Mouse (Mus musculus) neural tube, embryonic 13.5 days (tissue): ENCODE measurements around the gene Eme2. TPM values are rescaled to one million over a fixed set of nuclear protein-coding genes. Genes with fewer than 3 reads are reported as not detected.

ENCODE experiments used
- ATAC-seq: fragments of 200-750 bp; cut with Nextera tagmentation; 2 replicates; pipeline ENCODE4 v1.8.0; 2017; ENCODE audit warnings: low read depth, mild to moderate bottlenecking, moderate TSS enrichment, moderate library complexity
- H3K27ac ChIP-seq: fragments of 300-500 bp; sonication (generic); replicated peaks from 2 replicates; pipeline ENCODE4 v1.5.1; 2015; ENCODE audit warnings: moderate library complexity, mild to moderate bottlenecking, inconsistent platforms
- H3K27me3 ChIP-seq: fragments of 300-500 bp; sonication (generic); 2 replicates; pipeline ENCODE4 v1.6.1; 2015; ENCODE audit warnings: mild to moderate bottlenecking, inconsistent platforms
- H3K36me3 ChIP-seq: fragments of 300-500 bp; sonication (generic); 2 replicates; pipeline ENCODE4 v1.6.1; 2015; ENCODE audit warnings: mild to moderate bottlenecking, inconsistent platforms
- H3K4me1 ChIP-seq: fragments of 300-500 bp; sonication (generic); replicated peaks from 2 replicates; pipeline ENCODE4 v1.6.1; 2015; ENCODE audit warnings: inconsistent platforms
- H3K4me2 ChIP-seq: fragments of 300-500 bp; sonication (generic); 2 replicates; pipeline ENCODE4 v1.6.1; 2015; ENCODE audit warnings: inconsistent platforms, mild to moderate bottlenecking, moderate library complexity
- H3K4me3 ChIP-seq: fragments of 300-500 bp; sonication (generic); 2 replicates; pipeline ENCODE4 v1.5.1; 2015; ENCODE audit warnings: mild to moderate bottlenecking, inconsistent platforms
- H3K9ac ChIP-seq: fragments of 300-500 bp; sonication (generic); 2 replicates; pipeline ENCODE4 v1.6.1; 2015; ENCODE audit warnings: moderate library complexity, mild to moderate bottlenecking, inconsistent platforms
- H3K9me3 ChIP-seq: fragments of 300-500 bp; sonication (generic); 2 replicates; pipeline ENCODE4 v1.6.1; 2016; ENCODE audit warnings: inconsistent platforms
- WGBS: fragments of 180-500 bp; shearing (Covaris S2); methylation state at CpG from one replicate; pipeline ENCODE4 v1.1.7; 2015; 5-methylcytosine and 5-hydroxymethylcytosine counted together
- polyA plus RNA-seq: library from polyadenylated mRNA; unstranded; fragments of >200 nt; fragmentation: Nextera tagmentation; extraction: Ambion mirVana; gene quantifications from 2 replicates; pipeline ENCODE4 v1.2.1, GENCODE M21; 2015

Gene Eme2
- polyA plus RNA-seq, 1 experiment from 2014 or later = 36.3 TPM

DNA sequence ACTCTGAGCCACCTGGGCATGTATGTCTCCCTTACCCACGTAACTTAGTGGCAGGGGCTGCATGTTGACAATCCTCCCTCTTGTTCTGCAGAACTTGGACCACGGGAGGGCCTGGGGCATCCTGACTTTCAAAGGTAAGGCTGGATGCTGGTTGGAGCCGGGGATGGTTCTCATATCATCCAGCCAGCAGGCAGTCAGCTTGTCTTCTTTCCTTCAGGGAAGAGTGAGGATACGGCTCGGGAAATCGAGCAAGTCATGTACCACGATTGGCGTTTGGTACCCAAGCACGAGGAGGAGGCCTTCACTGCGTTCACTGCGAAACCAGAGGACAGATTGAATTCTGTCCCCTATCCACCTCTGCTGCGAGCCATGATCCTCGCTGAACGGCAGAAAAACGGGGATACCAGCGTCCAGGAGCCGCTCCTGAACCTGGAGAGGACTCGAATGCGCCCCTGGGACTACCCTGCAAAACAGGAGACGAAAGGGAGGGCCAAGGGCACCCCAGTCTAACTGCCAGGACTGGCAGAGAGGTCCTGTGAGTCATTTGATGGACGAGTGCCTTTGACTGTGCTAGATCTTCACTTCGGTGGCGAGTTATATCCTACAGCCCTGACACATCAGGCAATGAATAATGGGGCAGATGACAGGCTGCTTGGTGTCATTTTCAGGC is 819 bp upstream of the Eme2 start:
- H3K9ac ChIP-seq = peak overlapping the region; percentile 95
- peak overlapping the region; percentile 100 for H3K4me2 ChIP-seq
- peak overlapping the region; percentile 88 for H3K27ac ChIP-seq
- peaks cover 52% of the 10 kb centered on the region for H3K4me1 ChIP-seq
- ATAC-seq = 0 out of 2 replicates have a peak, but pooled peaks have one; percentile 10
- WGBS = 8% methylated on average over 23 of the region's 23 CpGs
- no peaks in the 10 kb centered on the region for H3K9me3 ChIP-seq
- no peaks in the 10 kb centered on the region for H3K27me3 ChIP-seq
- H3K4me3 ChIP-seq = peak overlapping the region; percentile 85
- peaks cover 67% of the 10 kb centered on the region for H3K36me3 ChIP-seq

GRCm38 (mm10) chr17:24894061-24894994 is 559 bp downstream of the Eme2 start:
- WGBS = 12% methylated on average over 31 of the region's 31 CpGs
- peaks cover 52% of the 10 kb centered on the region for H3K4me1 ChIP-seq
- peak; percentile 17; the same call in 1 of the 2 replicates for ATAC-seq

DNA sequence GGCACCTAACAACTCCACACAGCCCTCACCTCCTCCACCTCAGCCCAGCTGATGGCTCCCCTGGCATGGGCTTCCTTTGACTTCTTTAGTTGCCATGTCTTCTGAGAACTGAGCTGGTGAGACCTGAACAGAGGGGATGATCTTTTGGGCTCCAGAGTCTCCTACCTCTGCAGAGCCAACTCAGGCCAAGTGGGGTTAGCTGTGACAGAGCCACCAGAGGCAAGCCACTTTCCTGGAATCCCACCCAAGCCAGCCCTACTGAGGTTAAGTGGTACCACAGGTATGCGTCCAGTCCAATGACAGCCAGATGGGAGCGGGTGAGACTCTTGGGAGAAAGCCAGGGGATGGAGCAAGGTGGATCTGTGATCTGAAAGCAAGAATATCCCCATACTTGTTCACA is 1.6 kb downstream of the Eme2 start:
- Histone ChIP-seq H3K36me3 (peaks cover 62% of the 10 kb centered on the region), H3K4me3 (0 out of 2 replicates have a peak overlapping the region, but pooled peaks have one; percentile 85)

More at GRCm38 (mm10) chr17:24894061-24894994, 559 bp downstream of the Eme2 start:
- Histone ChIP-seq H3K9me3 (no peaks in the 10 kb centered on the region), H3K36me3 (peaks cover 67% of the 10 kb centered on the region), H3K27ac (peak overlapping the region; percentile 88), H3K27me3 (no peaks in the 10 kb centered on the region), H3K9ac (peak overlapping the region; percentile 95), H3K4me2 (peak overlapping the region; percentile 100), H3K4me3 (peak overlapping the region; percentile 85)

GRCm38 (mm10) chr17:24892785-24893184 is 2.1 kb downstream of the Eme2 start:
- peaks cover 57% of the 10 kb centered on the region for H3K36me3 ChIP-seq

More for the DNA sequence above, 1.6 kb downstream of the Eme2 start:
- Histone ChIP-seq H3K4me2 (peak overlapping the region; percentile 100; the same call in 1 of the 2 replicates), H3K27me3 (no peaks in the 10 kb centered on the region), H3K9me3 (no peaks in the 10 kb centered on the region), H3K27ac (no peak overlapping the region), H3K4me1 (peaks cover 54% of the 10 kb centered on the region), H3K9ac (no peak overlapping the region)
- no peak for ATAC-seq
- 94% methylated on average over 2 of the region's 2 CpGs for WGBS

GRCm38 (mm10) chr17:24891321-24891720 is 3.6 kb downstream of the Eme2 start:
- no peaks in the 10 kb centered on the region for H3K27me3 ChIP-seq
- no peak overlapping the region for H3K4me3 ChIP-seq
- H3K4me1 ChIP-seq = peaks cover 49% of the 10 kb centered on the region
- 89% methylated on average over 13 of the region's 13 CpGs for WGBS
- ATAC-seq = no peak
- no peak overlapping the region for H3K27ac ChIP-seq
- no peaks in the 10 kb centered on the region for H3K9me3 ChIP-seq
- no peak overlapping the region for H3K4me2 ChIP-seq
- H3K36me3 ChIP-seq = peaks cover 49% of the 10 kb centered on the region
- H3K9ac ChIP-seq = no peak overlapping the region

More at GRCm38 (mm10) chr17:24892785-24893184, 2.1 kb downstream of the Eme2 start:
- no peak for ATAC-seq
- Histone ChIP-seq H3K9me3 (no peaks in the 10 kb centered on the region), H3K4me2 (no peak overlapping the region), H3K9ac (no peak overlapping the region), H3K27me3 (no peaks in the 10 kb centered on the region), H3K27ac (no peak overlapping the region), H3K4me3 (no peak overlapping the region), H3K4me1 (peaks cover 54% of the 10 kb centered on the region)
- WGBS = 86% methylated on average over 12 of the region's 12 CpGs

GRCm38 (mm10) chr17:24890151-24891092 is 4.5 kb downstream of the Eme2 start:
- WGBS = 91% methylated on average over 19 of the region's 19 CpGs
- no peak for ATAC-seq
- Histone ChIP-seq H3K9me3 (no peaks in the 10 kb centered on the region), H3K4me3 (no peak overlapping the region), H3K27ac (no peak overlapping the region), H3K36me3 (peaks cover 49% of the 10 kb centered on the region), H3K4me2 (no peak overlapping the region), H3K9ac (no peak overlapping the region), H3K4me1 (peaks cover 45% of the 10 kb centered on the region), H3K27me3 (no peaks in the 10 kb centered on the region)

- peaks cover 52% of the 10 kb centered on the region for H3K36me3 ChIP-seq
- WGBS = 96% methylated on average over 3 of the region's 3 CpGs
These were observed 6.0 kb downstream of the Eme2 start for GRCm38 (mm10) chr17:24888862-24889261.

DNA sequence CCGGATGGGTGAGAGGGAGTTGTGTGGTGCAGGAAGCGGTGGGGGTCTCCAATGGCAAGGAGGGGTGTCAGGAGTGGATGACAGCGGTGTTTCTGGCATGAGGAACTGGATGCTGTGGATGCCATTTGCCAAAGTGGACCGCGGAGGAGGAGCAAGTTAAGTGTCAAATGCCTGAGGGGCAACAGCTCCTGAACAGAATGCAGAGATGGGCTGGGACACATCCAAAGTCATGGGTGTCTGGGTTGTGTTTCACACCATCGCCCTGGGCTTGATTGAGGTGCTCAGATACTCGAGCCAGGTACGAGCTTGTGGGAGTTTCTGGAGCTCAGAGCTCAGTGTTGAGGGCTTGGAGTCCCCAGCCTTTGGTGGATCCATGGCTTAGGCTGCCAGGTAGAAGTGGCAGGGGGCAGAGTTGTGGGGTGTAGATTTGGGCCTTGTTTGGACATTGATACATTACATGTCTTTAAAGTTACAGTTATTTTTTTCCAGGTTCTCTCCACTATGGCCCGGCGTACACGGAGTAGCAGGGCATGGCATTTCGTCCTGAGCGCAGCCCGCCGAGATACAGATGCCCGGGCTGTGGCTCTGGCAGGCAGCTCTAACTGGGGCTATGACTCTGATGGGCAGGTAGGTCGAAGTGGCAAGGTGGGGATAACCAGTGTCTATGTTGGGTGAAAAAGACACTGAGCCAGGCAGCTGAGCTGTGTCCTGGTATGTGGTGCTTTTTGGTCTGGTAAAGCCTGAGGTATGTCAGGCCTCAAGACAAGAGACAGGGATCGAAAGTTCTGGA is 7.4 kb downstream of the Eme2 start:
- H3K27me3 ChIP-seq = no peaks in the 10 kb centered on the region
- peak overlapping the region; percentile 88 for H3K4me2 ChIP-seq
- ATAC-seq = no peak
- no peaks in the 10 kb centered on the region for H3K9me3 ChIP-seq
- H3K4me1 ChIP-seq = peaks cover 33% of the 10 kb centered on the region
- WGBS = 68% methylated on average over 18 of the region's 18 CpGs
- H3K4me3 ChIP-seq = peak overlapping the region; percentile 80
- H3K36me3 ChIP-seq = peaks cover 54% of the 10 kb centered on the region
- no peak overlapping the region for H3K27ac ChIP-seq
- H3K9ac ChIP-seq = peak overlapping the region; percentile 84

More at GRCm38 (mm10) chr17:24888862-24889261, 6.0 kb downstream of the Eme2 start:
- ATAC-seq = no peak
- no peaks in the 10 kb centered on the region for H3K9me3 ChIP-seq
- H3K4me3 ChIP-seq = no peak overlapping the region
- H3K27me3 ChIP-seq = no peaks in the 10 kb centered on the region
- H3K27ac ChIP-seq = no peak overlapping the region
- H3K4me2 ChIP-seq = peak overlapping the region; percentile 88; the same call in 1 of the 2 replicates
- H3K9ac ChIP-seq = 0 out of 2 replicates have a peak overlapping the region, but pooled peaks have one; percentile 26
- peaks cover 44% of the 10 kb centered on the region for H3K4me1 ChIP-seq

GRCm38 (mm10) chr17:24886932-24887271 is 8.0 kb downstream of the Eme2 start:
- H3K9ac ChIP-seq = peak overlapping the region; percentile 84
- H3K36me3 ChIP-seq = peaks cover 49% of the 10 kb centered on the region
- H3K4me2 ChIP-seq = peak overlapping the region; percentile 88
- H3K27ac ChIP-seq = peak overlapping the region; percentile 77
- peak overlapping the region; percentile 80 for H3K4me3 ChIP-seq
- 1% methylated on average over 18 of the region's 18 CpGs for WGBS
- H3K9me3 ChIP-seq = no peaks in the 10 kb centered on the region
- H3K4me1 ChIP-seq = peaks cover 33% of the 10 kb centered on the region
- no peaks in the 10 kb centered on the region for H3K27me3 ChIP-seq
- peak; percentile 58 for ATAC-seq

DNA sequence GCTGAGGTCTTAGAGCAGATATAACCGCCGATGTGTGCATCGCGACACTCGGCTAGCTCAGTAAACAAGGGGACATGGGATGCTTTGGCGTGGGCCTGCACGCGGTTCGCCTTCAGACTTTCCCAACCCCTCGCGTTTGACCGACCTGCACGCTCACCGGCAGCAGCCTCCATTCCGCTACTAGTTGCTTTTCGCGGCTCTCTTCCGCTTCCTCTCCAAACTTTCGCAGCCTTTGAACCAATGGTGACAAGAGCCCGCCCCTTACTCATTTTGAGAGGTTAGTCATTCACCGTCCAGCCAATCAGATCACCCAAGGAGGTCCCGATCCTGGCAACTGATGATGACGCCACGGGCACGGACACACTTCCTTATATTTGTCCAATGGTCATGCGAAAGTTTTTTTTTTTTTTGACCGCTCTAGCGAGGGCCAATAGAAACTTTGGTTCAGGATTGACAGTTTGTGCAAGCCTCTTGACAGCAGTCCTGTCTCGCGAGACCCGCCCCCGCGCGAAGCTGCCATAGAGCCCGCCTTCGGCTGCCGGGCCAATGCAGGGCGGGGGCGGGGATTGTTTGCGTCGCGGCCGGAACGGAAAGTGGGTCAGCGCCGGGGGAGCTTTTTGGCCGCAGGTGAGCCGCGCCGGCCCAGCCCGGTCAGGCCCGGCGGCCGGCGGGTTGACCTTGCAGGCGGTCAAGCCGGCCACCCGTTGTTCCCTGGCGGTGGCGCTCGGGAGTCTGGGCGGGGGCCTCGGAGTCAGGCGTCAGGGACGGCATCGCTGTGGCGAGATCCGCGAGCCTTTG is 8.6 kb downstream of the Eme2 start, which contains the start of the genes Nubp2 and Spsb3:
Gene Nubp2 (minus strand): TSS at position 216 of the 798 bp plus-strand sequence.
Gene Spsb3 (plus strand): TSS at position 510 of the 798 bp plus-strand sequence.
- peak within 1 kb of the TSS; percentile 80 for H3K4me3 ChIP-seq
- H3K36me3 ChIP-seq = peaks cover 43% of the 10 kb centered on the region
- H3K27me3 ChIP-seq = no peaks in the 10 kb centered on the region
- H3K9me3 ChIP-seq = no peaks in the 10 kb centered on the region
- peak within 1 kb of the TSS; percentile 88 for H3K4me2 ChIP-seq
- ATAC-seq = peak; percentile 96
- H3K9ac ChIP-seq = peak within 1 kb of the TSS; percentile 84
- peak within 1 kb of the TSS; percentile 77 for H3K27ac ChIP-seq
- under 1% methylated on average over 69 of the region's 69 CpGs for WGBS
- peaks cover 33% of the 10 kb centered on the region for H3K4me1 ChIP-seq
